Mouse (Mus musculus): ENCODE measurements around the gene Lrrc56.

Gene Lrrc56

DNA sequence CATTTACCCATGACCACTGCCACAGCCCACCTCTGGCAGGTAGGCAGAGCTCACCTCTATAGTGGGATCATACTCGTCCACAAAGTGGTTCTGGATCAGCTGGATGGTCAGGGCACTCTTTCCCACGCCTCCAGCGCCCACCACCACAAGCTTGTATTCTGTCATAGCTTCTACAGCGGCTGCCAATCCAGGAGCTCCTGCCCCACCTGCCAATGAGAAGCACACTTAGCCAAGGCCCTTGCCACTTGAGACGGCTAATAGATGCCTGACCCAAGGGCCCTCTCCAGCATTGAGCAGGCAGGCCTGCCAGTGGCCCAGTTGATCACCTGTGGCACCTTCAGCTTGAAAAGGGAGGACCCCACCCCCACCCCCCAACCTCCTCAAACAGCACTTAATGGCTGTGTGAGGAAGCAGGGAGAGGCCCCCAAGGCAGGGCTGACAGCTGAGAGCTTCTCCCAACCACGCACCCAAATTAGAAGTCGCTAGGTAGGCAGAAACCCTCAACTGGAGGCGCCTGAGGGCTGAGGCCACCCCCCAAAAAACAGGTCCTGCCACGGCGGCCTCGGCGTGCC, 1.1 kb upstream of the Lrrc56 start:
- no peak for DNase-seq

DNA sequence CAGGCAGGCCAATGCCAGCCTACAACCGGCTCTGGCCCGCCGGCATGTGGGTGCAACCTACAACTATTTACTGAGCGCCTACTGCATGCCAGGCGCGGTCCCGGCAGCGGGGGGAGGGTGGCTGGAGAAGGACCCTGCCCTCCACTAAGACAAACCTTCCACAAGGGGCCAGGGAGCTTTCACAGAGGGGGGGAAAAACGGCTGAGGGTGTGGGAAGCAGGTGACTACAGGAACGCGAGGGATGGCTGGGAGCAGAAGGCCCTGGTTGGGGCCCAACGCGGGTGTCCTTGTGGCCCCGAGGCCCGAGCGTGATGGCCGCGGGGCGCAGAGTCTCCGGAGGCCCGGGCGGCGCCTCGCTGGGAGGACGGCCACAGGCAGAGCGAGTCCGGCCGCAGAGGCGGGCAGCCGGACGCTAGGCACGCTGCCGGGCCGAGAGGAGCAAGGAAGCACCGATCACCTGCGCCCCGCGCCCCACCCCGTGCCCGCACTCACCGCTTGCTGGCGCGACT, 555 bp upstream of the Lrrc56 start:
- DNase-seq, result peak; percentile 40

DNA sequence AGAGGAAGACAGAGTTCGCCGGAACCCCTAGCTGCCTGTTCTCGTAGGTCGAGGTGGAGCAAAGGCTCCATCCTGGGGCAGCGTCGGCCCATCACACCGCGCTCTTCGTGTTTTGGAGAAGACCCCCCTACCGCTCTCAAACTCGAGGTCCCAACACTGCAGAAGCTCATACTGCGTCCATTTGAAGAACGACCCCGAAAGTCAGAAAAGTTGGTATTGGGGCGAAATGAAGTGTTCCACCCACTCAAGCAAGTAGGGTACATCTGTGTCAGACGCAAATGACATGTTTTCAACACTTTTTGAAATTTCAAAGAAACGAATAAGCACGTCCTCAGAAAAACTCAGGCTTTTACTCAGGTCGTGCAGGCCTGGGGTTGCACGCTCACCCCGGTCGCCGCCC, 452 bp downstream of the Lrrc56 start:
- DNase-seq, result no peak

DNA sequence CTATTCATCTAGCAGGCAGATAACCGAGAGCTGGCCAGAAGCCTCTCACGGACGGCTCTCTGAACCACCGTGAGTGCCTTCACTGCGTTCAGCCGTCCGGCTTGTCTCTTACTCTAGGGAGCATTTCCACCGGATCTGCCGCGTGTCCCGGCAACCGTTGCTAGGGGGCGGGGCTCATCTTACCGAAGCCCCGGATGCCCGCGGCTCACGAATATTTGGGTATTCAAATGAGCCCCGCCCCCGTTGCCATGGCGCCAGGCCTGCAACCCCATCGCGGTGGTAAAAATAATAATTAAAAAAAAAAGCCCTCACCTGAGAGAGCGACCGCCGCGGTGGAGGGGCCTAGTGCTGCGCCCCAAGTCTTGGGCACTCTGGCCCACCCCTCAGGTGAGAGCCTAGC, 873 bp downstream of the Lrrc56 start:
- peak; percentile 92 for DNase-seq

DNA sequence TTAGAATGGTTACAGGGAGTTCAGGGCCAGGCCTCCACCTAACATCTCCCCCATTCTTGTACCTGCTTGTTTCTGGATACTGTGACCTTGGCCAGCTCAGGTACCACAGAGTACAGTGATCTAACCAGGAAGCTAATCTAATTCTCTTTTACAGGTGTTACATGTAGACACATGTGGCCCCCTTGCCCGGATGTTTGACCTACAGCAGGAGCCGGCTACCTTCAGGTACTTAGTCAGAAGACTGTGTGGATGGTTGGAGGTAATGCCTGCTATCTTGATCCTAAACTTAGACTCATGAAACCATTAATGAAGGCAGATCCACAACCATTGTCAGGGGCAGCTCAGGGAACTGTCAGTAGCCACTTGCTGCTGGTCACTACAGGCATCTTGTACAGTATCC, 1.8 kb downstream of the Lrrc56 start:
- no peak for DNase-seq

DNA sequence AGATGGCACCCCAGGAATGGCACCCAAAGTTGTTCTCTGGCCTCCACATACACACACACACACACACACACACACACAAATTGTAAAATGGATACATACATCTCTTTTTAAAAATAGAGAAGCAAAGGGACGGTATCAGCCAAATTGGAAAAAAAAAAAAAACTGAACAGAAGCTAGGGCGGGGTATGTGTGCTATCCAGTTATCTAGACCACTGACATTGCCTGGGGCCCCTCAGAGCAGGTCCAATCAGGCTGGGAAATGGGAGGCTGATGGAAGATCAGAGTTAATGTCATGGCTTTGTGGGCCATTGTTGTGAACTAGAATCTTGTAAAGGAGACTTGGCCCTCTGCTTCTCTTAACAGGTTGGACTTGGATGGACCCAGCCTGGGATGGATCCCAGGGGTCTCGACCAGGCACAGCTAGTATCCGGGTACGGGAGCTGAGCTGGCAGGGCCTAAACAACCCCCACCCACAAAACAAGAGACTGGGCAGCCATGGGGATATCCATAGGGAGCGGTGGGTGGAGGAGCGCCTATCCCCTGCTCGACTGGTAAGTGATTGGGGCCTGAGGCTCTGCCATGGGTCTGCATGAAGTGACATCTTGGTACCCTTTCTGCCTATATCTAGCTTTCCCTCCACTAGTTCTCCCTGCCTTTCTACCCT, 2.8 kb downstream of the Lrrc56 start:
- no peak for DNase-seq

DNA sequence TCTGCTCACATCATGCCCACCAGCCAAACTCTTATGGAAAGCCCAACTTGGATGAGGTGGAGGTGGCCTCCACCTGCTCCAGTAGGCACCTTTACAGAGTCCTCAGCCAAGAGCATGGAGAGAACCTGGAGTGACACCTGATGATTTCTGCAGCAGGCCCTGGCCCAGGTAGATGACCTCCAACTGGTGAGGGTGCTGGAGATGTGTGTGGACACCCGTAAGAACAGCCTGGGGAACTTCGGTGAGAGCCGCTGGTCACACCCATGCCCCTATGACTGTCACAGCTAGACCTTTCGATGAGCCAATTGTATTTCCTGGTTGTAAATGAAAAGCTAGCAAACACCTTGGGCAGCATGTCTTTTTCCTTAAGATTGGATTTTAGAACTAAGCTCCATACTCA, 4.2 kb downstream of the Lrrc56 start:
- no peak for DNase-seq

DNA sequence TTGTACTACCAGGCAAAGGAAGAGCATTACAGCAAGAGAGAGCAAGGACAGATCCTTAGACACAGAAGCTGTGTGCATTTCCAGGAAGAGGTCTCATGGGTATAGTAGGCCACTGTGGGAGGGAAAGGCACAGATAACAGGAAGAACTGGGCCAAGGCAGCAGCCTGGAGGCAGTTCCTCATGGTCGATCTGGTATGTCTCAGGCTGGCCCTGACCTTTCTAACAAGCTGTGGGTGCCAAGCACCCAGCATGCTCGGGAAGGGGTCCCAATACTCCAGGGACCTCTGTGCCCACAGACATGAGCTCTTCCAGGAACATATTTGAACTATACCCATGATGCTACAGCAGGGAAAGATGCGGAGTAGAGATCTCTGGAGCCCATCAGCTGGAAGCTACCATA, 10.6 kb downstream of the Lrrc56 start:
- no peak for DNase-seq

DNA sequence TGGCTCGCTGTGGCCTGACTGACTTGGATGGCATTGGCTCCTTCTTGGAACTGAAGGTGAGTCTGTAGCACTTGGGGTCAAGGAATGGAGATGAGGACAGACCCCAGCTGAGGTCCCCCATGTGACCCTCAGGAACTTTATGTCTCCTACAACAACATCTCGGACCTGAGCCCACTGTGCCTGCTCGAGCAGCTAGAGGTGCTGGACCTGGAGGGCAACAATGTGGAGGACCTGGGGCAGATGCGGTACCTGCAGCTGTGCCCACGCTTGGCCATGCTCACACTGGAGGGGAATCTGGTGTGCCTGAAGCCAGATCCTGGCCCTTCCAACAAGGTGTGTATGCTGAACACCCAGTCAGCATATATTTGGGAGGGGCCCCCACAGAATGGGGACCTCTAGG, 11.5 kb downstream of the Lrrc56 start:
- no peak for DNase-seq

DNA sequence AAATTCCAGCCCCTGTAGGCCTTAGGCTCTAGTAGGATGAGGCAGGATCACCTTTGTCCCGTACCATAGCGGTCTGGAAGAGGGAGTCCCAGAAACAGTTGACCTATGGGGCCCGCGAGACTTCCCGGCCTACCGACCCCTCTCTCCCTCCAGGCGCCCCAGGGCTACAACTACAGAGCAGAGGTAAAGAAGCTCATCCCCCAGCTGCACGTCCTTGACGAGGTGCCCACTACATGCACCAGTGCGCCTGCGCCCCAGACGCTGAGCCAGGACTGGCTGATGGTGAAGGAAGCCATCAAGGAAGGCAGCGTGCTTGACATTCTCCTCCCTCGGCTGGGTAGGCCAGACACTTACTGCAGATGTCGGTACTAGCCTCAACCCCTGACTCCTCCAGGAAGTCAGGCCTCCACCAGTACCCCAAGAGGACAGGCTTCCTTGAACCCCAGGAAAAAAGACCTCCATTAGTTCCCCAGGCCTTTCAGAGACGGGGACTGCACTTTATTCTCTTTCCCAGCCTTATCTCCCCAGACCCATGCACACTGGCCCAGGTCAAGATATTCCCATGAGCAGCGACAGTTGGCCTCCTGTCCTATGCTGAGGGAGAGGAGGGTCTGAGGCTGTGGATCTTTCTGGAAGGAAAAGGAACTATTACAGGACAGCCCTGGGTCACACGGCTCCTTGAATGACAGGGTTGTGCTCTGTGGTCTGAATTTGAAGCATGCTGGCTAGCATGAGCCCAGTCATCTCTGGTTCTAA, 12.4 kb downstream of the Lrrc56 start:
- no peak for DNase-seq

DNA sequence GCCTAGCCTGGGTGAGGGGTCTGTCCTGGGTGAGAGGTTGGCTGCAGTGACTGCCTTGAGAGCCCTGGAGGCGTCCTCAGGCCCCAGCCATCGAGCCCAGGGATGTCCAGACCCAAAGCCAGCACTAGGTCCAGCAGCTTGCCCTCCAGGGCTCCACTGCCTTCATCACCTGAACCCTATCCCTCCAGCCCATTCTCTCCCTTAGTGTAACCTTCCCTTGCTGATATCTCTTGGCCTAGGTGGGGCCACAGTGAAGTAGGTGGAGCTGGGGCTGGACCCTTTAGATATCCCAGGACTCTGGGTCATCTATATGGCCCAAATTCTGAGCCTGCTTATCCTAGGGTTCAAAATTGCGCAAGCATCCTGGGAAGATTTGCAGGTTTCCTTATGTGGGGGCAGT, 15.6 kb downstream of the Lrrc56 start:
- no peak for DNase-seq

DNA sequence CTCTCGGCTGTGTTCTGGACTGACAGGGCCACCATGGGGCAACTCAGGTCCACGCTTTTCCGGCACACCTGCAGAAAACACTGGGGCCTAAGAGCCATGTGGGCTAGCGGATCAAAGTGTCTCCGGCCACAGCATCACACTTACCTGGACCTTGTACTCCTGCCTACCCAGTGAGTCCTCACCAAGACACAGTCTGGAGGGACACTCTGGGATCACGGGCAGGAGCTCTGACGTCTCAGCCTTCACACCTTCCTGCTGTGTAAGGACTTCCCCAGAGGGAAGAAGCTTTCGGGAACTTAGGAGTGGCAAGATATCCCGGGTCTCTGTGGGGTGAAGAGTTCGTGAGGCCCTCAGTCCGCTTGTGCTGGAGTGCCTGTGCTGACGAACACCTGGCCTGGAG, 16.2 kb downstream of the Lrrc56 start:
- no peak for DNase-seq

DNA sequence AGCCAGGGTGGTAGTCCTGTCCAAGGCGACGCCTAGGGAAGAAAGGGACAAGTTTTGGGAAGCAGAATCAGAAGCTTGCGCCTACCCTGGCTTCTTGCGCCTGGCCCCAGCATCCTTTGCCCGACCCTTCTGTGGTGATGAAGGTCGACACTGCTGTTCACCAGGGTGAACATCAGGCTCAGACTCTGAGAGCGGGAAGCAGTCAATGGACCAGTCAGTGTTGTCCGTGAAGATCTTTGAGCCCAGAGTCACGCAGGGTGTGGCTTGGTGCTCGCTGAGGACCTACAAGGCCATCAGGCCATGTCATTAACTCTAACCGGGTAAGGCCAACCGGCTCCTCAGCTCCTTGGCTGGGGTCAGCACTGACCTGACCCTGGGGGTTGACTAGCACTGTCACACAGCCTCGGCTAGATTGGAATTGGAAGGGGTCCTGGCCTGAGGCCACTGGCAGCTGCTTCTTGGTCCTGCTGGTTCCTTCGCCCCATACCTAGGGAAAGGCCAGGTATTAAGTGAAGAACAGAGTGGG, 16.7 kb downstream of the Lrrc56 start:
- no peak for DNase-seq

DNA sequence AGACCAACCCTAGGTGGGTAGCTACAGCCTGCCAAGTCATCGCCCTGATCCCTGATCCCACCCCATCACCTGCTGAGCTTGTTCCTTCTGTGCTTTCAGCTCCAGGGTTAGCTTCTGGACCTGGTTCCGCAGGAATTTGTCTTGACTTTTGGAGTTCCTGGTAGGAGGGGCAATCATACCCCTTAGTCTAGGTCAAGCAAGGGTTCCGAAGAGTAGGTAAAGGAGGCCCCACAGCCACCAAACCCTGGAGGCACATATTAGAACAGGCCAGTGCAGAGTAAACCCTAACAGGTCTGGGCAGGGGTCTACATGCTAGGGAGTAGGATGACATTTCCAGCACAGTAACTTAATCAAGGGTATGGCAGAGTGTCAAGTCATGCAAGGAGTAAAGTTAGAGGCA, 19.2 kb downstream of the Lrrc56 start:
- no peak for DNase-seq

DNA sequence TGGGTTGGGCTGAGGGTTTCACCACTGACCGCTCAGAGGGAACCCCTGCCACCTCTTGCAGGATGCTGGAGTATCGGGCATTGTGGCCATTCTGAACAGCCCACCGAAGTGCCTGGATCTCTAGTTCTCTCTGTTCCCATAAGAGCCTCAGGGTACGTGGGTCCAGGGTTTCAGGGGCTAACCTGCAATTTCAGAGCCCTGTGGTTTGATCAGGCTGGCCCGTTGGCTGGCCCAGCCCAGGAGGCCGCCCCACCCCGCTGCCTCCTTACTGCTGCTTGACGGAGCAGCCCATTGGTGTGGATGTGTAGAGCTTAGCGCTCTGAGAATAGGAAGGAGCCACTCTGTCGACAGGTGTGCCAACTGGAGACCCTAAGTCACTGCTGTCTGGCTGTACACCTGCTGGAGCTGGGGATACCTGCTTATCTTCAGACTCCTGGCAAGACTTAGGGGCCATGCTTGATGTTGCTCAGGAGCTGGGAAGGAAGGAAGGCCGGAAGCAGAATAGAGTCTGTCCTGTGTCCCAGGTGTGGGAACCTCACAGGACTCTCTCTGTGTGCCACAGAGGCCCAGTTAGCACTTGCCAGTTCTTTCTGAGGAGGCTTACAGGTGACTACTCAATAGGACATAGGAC, 19.8 kb downstream of the Lrrc56 start, which contains the start of gene Lmntd2:
Gene Lmntd2 (minus strand): TSS at position 476 of the 631 bp plus-strand sequence.
- no peak for DNase-seq

DNA sequence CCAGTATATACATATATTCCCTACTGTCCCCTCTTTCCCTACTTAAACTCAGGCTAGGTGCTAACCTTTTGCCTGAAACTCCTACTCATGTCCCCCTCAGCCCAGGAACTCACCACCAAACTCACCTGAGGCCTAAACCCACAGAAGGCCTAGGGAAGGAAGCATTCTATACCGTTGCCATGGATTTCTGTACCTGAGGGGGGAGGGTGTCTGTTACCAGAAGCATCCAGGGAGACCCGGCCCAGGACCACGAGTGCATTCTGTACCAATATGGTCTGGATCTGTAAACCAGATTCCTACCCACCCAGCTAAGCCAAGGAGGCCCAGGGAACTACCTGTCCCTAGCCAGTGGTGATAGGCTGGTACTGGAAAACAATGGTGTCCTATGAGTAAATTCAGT, 20.4 kb downstream of the Lrrc56 start:
- no peak for DNase-seq

DNA sequence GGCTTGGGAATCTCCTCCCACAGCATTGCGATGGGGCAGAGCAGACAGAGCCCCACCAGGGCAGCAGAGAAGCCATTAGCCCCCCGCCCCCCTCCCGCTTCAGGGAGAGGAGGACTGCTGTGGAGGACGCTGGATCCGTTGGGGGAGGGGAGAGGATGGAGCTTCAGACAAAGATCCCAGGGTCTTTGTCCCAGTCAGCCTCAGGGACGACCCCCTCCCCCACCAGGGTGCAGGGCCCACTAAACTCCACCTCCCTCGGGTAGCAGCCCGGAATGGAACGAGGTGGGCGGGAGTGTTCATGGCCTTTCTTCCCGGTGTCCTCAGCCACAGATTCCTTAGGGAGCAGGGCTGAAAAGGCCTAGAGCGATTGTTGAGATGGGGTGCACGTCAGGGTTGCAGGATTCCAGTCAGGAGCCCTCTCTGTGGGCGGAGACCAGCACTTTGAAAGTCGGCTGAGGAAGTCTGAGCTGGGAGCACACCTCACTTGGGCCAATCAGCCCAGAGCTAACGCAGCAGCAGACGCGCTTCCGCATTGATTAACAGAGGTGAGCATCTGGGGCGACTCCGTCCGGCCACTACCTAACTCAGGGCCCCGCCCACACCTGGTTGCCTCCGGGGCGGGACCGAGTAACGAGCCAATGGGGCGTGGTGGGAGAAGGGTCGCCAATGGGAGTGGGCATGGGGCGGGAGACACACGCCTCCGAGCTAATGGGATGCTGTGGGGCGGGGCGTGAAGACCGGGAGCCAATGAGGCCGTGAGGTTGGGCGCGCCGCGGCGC, 21.3 kb downstream of the Lrrc56 start, which contains the start of gene Rassf7:
Gene Rassf7 (plus strand): TSS at position 760 of the 779 bp plus-strand sequence.
- DNase-seq, result peak; percentile 82

DNA sequence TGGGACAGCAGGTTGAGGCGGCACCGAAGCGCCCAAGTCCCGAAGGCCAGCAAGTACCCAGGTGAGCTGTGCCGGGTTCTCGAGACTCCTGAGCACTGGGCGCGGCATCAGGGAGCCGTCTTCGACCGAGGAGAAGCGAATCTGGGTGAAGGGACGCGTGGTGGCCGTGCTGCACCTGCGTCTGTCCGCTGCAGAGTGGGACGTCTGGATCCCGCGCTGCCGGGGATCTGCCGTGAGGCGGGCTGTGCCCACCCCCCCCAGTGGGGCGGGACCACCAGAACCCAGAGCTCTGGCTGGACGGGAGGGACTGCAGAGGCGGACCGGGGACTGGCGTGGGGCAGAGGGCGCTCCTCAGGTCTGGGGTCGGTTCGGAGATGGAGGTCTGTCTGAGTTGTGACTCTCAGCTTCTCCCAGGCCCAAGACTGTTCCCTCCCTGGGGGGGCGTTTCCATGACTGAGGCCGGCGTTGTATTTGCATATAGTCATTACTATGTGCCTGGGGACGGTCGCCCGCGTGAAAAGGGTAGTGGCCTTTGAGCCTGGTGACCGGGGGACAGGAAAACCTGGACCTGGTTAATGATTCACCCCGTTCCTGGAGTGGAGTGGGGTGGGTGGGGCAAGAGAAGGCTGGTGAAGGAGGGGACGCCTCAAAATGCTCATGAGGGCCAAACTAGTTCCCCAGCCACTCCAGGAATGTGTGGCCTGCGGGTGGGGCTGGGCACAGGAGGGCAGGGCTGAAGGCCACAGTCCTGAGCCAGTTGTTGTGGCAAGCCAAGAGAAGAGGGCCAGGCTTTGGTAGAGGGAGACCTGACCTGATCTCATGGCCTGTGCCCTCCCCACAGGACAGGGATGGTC, 22.1 kb downstream of the Lrrc56 start:
- DNase-seq, result no peak

DNA sequence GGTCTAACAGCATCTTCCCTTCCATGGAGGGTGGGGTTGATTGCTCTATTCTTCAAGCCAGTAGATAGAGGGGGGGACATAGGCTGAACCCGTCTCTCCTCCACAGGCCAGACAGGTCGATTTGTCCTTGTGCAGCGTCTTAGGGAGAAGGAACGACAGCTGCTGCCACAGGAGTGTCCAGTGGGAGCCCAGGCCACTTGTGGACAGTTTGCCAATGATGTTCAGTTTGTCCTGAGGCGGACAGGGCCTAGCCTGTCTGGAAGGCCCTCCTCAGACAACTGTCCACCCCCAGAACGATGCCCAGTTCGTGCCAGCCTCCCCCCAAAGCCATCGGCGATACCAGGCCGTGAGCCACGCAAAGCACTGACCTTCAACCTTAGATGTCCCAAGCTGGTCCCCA, 22.9 kb downstream of the Lrrc56 start:
- DNase-seq, result no peak

DNA sequence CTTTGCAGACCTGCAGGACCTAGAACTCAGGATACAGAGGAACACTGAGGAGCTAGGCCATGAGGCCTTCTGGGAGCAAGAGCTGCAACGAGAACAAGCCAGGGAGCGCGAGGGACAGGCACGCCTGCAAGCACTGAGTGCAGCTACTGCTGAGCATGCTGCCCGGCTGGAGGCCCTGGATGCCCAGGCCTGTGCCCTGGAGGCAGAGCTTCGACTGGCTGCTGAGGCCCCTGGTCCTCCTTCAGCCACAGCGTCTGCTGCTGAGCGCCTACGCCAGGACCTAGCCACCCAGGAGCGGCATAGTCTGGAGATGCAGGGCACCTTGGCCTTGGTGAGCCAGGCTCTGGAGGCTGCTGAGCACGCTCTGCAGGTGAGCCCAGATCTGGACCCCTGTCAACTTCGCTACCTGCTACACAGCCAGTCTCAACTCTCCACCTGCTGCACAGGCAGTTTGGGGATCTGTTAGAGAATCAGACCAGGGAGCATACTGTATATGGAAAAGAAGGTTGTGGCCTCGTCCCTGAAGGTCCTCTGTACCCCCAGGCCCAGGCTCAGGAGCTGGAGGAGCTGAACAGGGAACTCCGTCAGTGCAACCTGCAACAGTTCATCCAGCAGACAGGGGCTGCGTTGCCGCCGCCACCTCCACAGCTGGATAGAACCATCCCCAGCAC, 23.5 kb downstream of the Lrrc56 start:
- no peak for DNase-seq

DNA sequence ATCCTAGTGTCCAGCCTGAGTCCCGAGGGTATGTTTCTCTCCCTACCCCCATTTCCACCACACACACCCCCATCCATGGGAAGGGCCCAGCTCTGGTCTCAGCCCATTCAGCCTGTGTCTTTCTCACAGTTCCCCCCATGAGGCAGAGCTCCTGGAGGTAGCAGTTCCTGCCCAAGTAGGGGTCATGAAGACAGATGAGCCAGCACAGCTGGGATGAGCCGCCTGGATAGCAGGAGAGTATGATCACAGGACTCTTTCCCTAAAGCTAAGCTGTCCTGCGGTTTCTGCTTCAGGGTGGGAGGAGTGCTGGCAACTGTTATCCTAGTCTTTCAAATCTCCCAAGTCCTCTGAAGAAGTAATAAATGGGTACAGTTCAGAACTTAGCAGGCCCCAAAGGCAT, 24.2 kb downstream of the Lrrc56 start:
- DNase-seq, result no peak
